Mouse (Mus musculus) bone marrow, adult 2 months (tissue): ENCODE results near the gene Ppp2r3a.

Experiments used
- CTCF ChIP-seq: fragments of 200-500 bp; IDR thresholded peaks from 2 replicates; pipeline ENCODE4 v1.5.1; 2011; ENCODE audit warnings: low read length, control low read depth; ENCODE audit not compliant: control insufficient read depth, insufficient read depth
- POLR2A ChIP-seq: fragments of 200-500 bp; IDR thresholded peaks from 2 replicates; pipeline ENCODE4 v1.6.1; 2011; ENCODE audit warnings: low read depth, mild to moderate bottlenecking, control low read depth, low read length, borderline replicate concordance; ENCODE audit not compliant: control insufficient read depth

DNA sequence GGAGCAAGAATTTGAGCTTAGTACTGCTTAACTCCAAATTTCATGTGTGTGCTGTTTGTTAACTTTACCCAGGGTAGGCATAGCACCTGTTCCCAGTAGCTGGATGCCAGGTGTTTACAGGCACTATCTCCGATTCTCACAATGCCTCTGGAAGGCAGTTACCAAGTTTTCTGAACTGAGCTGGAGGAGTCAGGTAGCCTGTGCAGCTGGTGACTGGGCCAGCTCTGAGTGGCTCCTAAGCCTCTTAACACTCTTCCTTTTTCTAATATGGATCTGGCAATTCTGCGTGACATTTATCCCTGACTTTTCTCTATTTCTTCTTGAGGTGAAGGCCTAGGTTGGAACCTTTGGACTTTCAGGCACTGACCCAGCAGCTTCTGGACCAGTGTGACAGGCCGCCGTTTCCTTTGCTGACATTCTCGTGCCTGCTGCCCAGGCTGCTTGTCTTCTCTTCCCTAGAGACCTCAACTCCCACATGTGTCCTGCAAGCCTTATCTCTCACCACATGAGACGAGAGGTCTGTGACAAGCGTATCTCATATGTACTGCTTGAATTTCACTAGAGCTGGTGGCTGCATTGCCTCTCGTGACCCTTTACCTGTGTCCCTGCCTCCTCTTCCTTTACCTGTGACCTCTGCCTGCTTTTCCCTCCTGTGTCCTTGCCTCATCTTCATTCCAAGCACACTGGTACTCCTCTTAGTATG is 137.3 kb downstream of the Ppp2r3a start:
- TF ChIP-seq CTCF (no peak), POLR2A (no peak)
